Mouse (Mus musculus) layer of hippocampus, adult 11-12 months (tissue): ENCODE measurements around the gene Grk3.

ENCODE experiments used
- DNase-seq: peaks from one replicate; pipeline ENCODE4 v3.0.0; 2022; ENCODE audit warnings: low spot score

The Grk3 gene

DNA sequence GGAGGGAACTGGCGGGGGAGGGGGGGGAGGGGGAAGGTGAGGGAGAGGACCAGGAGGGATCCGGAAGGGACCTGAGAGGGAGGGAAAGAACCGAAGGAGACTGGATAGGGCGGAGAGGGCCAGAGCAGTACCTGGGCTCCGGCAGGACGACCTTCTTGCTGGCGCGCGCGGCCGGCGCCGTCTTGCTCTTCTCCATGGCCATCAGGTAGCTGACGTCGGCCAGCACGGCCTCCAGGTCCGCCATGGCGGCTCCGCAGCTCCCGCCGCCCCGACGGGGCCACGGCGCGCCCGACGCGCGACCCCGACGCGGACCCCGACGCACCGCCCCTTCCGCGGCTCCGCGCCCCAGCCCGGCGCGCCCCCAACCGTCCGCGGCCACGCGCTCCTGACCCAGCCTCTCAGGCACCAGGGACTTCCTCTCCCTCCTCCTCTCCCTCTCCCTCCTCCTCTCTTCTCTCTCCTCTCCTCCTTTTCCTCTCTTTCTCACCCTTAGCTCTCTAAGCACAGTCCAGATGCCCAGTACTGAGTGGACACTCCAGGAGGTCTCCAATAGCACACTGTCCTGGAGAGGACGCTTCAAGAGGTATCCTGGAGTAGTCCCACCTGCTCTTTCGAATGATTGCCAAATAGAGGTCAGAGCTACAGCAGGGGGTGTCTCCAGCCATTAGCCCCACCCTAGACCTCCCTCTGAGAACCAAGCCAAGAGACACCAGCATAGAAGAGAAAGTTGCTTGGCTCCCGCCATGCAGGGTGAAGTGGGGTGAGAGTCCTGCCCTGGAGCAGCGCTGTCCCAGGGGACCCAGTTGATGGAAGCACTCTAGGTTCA is at the start of gene Grk3:
Gene Grk3, minus strand, starts transcription at position 556 of the 826 bp plus-strand sequence.
- DNase-seq, result peak; percentile 60

DNA sequence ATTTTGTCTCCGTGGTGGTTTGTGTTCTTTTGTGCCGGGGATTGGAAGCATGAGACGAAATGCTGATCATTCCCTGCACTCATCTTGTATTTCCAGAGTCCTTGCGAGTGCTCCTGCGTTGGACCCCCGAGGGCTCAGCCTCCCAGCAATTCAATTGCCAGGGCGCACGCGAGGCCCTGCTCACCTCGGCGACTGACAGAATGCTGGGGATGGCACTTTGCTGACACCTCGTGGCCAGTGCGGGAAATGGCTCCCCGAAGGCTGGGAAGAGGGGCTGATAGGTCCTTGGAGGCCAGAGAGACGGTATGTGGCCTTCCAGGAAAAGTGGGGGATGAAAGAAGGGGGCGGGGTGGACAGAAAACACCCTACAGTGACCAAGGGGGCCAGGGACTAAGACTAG is 38.7 kb upstream of the Grk3 start:
- DNase-seq, result peak; percentile 84

DNA sequence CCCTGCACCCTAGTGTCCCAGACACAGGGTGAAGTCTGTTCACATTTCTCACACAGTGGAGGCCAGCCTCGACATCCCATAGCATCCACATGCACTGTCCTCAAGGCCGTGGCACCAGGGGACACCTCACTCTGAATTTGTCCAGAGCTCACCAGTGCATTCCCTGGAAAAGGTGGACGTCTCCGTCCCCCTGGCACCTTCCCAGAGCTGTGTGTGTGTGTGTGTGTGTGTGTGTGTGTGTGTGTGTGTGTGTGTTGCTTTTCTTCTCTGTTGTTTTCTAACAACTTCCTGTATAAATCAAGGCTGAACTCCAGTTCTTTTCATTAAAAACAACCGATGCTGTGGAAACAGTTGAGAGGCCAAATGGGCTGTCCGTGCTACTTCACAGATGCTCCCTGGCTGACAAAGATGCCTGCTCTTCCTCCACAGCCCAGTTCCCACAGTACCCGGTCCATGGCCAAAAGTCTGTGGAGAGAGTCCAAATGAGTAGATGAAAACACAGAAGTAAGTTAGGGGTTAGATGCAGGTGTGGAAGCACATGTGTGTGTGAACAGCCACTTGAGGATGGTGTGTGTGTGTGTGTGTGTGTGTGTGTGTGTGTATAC is 35.1 kb upstream of the Grk3 start:
- DNase-seq, result no peak

DNA sequence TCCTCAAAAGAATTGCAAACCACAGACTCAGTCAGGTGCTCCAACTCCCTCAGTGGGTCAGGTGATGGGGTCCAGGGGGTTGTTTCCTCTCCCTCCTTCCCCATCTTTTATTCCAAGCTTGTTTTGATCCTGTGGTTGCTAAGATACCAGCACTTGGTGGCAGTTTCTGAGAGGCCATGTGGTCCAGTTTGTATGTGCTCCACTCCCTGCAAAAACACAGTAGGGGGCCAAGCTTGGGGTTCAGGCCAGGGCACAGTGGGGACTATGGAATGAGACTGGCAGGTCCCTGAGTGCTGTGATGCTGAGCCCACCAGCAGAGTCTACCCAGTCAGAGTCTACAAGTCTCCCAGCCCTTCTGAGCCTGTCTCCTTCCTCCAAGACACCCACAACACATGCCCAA is 34.3 kb upstream of the Grk3 start:
- DNase-seq, result peak; percentile 29

DNA sequence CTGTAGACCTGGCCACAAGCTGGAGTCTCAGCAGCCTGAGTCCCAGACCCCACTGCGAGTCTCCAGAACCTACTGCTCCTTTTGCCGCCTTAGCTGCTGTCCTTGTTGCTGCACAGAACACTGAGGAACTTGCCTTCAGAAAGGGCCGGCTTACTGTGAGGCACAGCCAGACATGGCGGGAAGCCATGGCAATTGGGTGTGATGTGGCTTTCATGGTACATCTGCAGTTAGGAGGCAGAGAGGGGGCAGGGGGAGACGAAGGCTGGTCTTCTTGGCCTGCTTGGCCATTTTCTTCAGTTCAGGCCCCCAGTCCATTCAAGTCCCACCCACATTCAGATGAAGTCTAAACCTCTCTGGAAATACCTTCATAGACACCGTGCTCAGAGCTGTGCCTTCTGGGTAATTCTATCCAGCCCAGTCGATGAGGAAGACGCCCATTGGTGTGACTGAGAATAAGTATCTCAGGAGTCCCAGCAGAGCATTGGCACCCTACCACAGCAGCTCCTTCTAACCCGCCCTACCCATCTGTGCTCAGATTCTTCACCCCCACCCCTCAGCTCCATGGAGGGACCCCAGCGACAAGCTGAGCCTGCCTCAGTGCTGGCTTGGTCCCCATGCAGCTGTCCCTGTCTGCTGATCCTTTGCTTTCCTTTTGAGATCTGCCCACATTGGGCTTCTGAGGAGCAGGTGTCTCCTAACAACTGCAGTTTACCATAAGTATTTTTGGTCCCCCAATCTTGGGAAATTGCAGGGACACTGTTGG is 30.1 kb upstream of the Grk3 start:
- DNase-seq, result peak; percentile 35

DNA sequence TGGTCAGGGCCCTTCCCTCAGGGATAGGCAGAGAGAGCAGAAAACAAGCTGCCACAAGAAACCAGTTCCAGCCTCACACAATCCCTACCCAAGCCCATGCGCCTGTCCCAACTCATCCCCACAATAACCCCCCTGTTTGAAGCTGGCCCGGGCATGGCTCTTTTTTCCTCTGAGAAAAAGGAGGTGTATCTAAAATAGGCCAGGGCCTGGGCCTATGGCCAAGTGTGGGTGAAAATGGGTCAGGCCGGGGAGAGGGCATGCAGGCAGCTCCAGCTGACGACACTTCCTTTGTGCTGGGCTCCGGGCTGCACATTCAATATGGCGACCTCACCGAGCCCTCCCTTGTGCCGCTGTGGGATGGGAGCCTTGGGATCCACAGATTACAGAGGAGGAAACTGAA is 27.9 kb upstream of the Grk3 start:
- DNase-seq, result peak; percentile 47

DNA sequence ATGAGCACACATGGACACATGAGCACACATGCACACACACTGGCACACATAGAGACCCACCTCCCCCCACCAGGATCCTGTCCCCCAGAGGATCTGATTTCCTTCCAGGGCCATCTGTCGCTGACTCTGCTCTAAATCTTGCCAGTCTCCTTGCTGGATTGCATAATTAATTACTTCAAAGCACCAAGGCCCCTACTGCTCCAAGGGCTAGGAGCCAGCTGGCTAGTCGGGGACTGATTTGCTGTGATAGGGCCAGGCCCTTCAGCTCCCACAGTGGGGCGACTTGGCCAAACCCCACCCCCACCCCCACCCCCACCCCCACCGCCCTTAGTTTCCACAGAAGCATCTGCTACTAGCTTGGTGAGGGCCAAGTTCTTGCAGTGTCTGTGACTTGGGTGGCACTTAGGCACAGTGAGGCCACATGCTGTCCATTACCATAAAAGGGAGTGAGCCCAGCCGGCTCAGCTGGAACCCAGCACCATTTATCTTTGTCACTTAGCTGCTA is 26.0 kb upstream of the Grk3 start:
- DNase-seq, result peak; percentile 72

DNA sequence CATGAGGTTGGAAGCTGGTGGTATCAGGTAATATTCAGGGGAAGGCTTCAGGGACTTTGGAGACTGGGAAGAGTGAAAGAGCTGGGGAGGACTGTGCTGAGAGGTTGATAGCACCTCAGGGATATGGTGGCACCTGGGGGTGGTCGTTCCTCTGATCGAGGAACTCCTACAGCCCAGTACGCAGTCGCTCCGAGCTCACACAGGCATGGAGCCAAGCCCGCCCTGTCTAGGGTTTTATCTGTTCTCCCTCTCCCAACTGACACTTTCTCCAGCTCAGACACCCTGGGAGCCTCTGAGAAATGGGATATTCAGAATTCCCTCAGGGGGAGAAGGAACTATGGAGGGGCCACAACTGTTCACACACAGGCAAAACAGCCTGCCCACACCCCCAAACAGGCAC is 25.2 kb upstream of the Grk3 start:
- no peak for DNase-seq

DNA sequence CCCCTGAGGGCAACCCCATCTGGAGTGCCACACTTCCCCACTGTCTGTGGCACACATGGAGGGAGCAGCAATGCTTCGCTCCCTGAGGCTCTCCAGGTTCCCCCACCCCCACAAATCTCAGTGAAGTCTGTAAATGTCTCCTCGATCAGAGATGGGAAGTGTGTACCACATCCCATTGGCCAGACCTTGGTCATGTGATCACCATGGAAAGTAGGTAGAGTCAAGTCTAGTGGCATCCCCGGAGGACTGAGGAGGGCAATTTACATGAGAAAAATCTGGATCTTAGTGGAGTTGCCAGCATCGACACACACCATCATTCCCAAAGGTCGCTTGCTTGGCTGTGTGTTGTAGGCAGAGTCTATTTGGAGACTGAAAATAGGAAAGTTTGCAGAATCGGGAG is 23.0 kb upstream of the Grk3 start:
- no peak for DNase-seq

DNA sequence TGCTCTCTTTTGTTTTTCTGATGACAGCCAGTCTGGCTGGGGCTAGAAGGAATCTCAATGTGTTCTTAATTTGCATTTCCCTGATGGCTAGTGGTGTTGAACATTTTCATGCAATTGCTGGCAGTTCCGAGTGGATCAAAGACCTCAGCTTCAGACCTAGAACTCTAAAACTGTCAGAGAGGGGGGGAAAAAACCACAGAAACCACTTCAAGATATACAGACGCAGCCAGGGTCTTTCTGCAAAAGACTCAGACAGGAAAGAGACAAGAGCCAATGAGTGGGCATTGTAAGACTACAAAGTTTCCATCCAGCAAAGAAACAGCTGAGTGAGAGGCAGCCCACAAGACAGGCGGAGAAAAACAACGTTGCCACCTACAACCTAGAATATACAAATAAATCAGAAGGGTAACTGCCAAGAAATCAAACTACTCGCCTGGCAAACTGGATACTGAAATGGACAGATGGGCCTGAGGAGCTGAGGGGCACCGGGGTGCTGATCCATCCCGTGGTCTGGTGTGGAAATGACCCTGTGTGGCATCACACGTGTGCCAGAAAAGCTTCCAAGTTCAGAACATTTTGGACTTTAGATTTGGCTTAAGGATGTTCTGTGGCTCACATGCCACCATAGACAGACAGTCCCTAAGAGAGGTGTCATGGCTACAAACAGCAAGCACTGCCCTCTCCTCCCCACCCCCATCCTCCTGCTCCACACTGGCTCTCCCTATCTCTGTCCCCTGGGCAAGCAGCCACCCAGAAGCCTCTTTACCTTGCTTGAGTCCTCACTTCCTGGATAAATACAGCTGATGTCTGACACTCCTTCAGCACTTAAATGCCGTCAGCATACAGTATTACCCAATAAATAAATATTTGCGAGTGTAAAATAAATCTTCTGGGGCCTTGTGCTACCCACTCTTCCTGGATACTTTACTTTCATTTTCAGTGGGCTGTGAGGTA is 19.8 kb upstream of the Grk3 start:
- DNase-seq, result no peak

DNA sequence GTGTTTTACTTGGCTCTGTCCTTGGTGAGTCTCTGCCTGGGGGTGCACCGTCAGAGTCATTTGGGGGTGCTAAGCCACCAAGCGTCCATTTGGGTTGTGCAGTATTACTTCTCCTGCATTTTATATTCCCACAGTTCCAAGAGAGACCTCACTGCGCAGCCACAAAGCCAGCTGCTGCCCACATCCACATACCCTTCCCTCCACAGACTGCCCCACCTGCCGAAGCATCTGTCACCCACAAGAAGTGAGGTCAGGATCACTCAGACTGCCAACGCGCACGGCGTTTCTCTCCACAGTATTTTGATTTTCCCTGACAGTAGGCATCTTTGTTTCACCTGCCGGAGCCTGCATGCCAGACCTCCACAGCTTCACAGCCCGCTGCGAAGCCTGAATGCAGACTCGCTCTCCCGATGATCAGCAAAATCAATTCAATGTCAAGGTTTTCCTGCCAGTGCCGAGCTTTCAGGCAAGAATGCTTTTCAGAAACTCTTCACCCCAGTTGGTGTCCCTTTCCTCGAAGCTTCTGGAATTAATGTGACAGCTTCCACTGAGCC is 15.7 kb upstream of the Grk3 start:
- DNase-seq, result no peak

DNA sequence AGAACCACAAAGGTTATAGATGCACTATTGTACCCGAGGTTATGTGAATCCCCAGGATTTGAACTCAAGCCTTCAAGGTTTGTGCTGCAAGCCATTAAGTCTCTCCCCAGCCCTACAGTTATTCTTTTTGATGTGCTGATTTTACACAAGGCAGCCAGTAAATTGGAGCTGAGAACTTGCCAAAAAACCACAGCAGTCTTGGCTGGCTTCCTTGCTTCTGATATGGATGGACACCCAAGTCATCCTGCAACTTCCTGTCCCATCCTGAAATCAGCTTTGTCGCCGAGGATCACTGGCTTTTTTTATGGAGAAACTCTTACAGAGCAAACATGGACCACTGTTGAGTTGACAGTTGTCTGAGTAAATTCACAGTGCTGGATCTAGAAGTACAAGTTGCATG is 14.5 kb upstream of the Grk3 start:
- DNase-seq, result no peak

DNA sequence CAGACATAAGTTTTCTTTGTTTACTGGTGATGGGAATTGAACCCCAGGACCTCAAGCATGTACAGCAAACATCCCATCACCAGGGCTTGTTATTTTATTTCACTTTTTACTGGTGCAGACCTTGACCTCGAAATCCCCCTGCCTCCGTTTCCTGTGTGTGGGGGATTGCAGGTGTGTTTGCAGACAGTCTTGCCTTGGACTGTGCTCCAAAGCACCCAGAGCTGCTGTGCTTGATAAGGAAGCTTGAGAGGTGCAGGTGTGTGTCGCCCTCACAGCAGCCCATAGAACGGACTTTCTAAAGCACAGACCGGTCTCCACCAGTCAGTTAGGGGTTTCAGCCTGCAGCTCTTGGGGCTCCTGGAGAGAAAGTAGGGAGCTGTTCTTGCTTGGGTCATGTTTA is 11.1 kb upstream of the Grk3 start:
- no peak for DNase-seq

DNA sequence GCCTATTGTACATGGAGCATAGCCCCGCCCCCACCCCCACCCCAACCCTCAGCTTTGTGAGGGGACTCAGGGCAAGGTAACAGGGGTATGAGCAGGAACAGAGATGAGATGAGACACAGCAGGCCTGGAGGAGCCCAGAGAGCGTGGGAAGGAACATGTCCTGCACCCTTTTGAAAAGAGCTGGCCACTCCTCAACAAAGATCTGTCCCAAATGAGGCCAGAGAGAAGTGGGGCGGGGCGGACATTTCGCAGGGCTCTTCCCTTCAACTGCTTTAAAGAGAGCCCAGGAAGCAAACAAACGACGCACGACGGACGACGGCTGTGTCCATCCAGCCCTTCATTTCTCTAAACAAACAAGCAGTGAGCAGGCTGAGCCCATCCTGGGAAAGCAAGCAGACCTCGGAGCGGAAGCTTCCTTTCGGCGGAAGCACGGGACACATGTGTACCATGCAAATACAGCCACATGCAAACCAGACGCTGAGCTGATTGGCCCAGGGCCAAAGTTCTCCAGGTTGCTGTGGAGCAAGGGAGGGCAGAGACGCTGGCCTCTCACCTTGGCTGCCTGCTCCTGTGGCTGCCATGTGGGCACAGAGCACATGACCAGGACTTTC is 8.7 kb upstream of the Grk3 start:
- no peak for DNase-seq

DNA sequence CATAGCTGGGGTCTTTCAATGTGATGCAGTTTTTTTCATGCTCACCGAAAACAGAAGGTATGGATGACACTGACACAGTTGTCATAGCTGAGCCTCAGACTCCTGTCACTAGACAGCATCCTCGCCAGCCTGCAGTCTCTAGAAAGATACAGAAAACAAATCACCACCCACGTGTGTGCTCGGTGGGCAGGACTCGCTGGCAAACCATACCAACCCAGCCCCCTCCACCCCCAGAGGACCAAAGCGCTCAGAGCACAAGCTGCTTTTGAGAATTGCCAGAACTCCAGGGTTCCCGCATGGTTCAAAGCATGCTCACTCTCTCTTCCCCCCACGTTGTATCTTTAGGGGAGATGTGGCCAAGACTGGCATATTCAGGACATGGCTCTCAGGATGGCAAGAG is 2.6 kb upstream of the Grk3 start:
- DNase-seq, result peak; percentile 75

DNA sequence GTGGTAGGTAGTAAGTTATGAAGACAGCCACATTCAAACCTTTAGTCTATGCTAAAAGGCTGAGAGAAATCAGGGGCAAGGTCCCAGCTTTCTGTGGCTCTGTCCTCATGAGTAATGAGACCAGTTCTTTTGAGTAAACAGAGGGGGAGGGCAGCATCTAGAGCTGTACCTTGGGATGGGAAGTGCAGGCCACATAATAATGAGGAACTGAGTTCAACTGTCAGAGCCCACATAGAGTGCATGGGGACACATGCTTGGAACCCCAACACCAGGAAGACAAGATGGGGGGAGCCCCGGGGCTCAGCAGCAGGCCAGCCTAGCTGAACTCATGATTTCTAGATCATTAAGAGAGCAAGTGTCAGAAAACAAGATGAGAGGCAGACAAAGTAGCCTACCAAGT is 1.4 kb upstream of the Grk3 start:
- DNase-seq, result no peak

DNA sequence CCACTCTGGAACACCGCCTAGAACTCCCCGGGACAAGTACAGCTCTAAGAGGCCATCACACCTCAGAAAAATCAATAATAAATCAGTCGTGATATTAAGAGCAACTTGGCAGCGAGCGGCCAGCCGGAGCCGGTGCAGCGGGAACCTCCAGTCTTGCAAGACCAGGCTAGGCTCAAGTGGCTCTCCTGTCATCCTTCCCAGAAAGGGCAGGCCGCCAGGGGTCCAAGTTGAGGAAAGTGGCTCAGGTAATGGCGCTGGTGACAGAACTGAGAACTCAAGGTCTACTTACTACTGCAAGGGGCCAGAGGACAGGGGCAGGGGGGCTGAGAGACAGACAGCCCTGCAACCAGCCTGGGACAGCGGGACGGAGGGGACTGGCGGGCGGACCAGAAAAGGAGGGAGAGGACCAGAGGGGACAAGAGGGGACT is 769 bp downstream of the Grk3 start:
- peak; percentile 45 for DNase-seq

DNA sequence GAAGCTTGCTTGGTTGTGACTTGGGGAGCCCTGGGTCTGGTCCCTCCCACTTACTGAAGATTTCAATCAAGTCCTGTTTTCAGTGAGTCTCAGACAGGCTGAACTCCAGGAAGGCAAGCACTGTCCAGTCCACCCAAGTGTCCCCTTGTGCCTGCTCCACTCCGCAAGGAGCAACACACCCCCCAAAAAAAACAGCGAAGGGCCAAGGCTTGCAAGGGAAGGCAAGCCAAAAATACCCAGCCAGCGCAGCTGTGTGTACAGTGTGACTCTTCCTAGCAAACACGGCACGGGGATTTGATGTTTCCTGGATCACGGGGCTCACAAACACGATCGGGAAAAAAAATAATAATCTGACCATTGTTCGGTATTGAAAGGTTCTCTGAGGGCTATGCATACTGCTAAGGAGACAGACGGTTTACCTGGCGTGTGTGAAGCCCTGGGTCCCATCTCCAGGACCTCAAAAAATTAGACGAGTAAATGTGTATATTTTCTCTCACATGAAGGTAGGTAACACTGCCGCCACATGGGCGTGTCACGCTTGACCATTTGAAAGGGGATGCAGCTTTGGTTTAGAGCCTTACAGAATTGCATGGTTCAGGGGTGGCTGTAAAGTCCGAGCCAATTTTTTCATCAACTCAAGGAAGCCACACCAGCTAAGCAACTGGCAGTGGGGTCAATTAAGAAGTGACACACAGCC is 1.3 kb downstream of the Grk3 start:
- no peak for DNase-seq

DNA sequence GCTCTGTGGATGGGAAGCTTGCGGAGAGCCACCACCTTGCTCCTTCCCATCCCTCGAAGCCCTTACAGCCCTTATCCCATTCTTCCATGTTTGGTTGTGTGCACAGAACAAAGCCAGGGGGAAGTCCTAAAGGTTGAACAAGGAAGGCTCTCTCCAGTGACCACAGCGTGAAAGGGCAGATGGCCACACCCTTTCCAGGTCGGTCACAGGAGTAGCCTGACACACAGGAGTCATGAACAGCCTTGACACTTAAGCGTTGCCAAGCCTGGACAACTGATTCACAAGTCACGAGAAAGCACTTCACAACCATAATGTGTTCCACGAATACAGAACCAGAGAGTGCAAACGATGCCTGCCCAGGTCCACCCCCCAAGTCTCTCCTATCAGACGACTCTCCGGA is 3.7 kb downstream of the Grk3 start:
- no peak for DNase-seq

DNA sequence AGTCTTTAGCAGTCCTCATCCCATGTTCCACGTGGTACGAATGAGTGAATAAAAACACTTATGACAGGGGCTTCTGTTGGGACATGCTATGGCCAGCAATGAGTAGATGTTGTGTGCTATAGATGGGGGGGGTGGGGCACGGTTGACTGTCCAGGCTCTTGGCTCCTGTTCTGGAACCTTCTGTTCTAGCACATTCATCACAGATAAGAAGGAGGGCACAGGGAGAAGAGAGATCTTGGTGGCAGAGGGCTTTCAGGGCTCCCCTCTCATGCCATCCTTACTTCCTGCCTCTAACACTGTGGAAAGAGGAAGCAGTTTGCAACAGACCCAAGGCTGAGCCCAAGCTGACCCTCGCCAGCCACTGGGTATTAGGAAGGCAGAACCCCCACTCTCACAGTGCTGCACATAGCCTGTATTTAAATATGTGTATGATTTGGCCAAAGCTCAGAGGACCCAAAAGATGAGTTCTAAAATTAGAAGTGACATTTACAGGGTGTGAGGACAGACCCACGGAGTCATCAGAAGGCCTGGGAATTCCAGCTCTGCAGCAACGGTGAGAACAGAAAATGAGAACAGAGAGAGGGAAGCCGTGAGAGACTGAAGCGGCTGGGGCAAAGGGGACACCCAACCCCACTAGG is 6.3 kb downstream of the Grk3 start:
- DNase-seq, result no peak
